Mouse (Mus musculus) layer of hippocampus, postnatal 10 days (tissue): ENCODE data around the gene Zdhhc24. TPM values are rescaled to one million over a fixed set of nuclear protein-coding genes. Genes with fewer than 3 reads are reported as not detected.

Experiments
- total RNA-seq, 2 experiments: library from RNA; stranded (reverse); gene quantifications; 2 replicates each; pipeline ENCODE4 v1.2.3; 2021

Gene Zdhhc24
- total RNA-seq, 2 experiments from 2014 or later, result 23.5 to 26.3 TPM

Other genes starting within 250 kb of the Zdhhc24 start
- 1 to 10 TPM; 2.1 to 2.3 TPM for gene Gm960, start 180.0 kb upstream of the Zdhhc24 start, total RNA-seq
- 100 to 1,000 TPM; 545 to 601 TPM for gene Sptbn2, start 167.5 kb upstream of the Zdhhc24 start, total RNA-seq
- 10 to 100 TPM; 16.6 to 16.8 TPM for gene Rbm4b, start 122.2 kb upstream of the Zdhhc24 start, total RNA-seq
- gene Rbm4, start 84.8 kb upstream of the Zdhhc24 start, total RNA-seq, result 10 to 100 TPM; 68.7 to 71.1 TPM
- 10 to 100 TPM; 20.7 to 22.3 TPM for gene Gm21992, start 67.1 kb upstream of the Zdhhc24 start, total RNA-seq
- gene Rbm14, start 67.0 kb upstream of the Zdhhc24 start, total RNA-seq, result 10 to 100 TPM; 41.2 to 49.4 TPM
- gene Ccs, start 39.3 kb upstream of the Zdhhc24 start, total RNA-seq, result 10 to 100 TPM; 39.4 to 47.5 TPM
- 1 to 10 TPM; 1.9 to 2.6 TPM for gene Ccdc87, start 39.3 kb upstream of the Zdhhc24 start, total RNA-seq
- gene Ctsf, start 23.5 kb upstream of the Zdhhc24 start, total RNA-seq, result 100 to 1,000 TPM in 1 of 2 experiments, 10 to 100 TPM in 1; 95.2 to 102 TPM
- 1 to 10 TPM; 1.9 to 2.1 TPM for gene Actn3, start 759 bp upstream of the Zdhhc24 start, total RNA-seq
- gene Bbs1, start 28.0 kb downstream of the Zdhhc24 start, total RNA-seq, result 10 to 100 TPM; 31.3 to 34.8 TPM
- 10 to 100 TPM; 62.0 to 62.7 TPM for gene Dpp3, start 49.6 kb downstream of the Zdhhc24 start, total RNA-seq
- 10 to 100 TPM; 18.0 to 18.4 TPM for gene Peli3, start 64.5 kb downstream of the Zdhhc24 start, total RNA-seq
- 10 to 100 TPM; 62.7 to 68.8 TPM for gene Mrpl11, start 83.5 kb downstream of the Zdhhc24 start, total RNA-seq
- gene Npas4, start 111.6 kb downstream of the Zdhhc24 start, total RNA-seq, result 1 to 10 TPM; 4.8 to 5.0 TPM
- 10 to 100 TPM; 21.0 to 21.9 TPM for gene Slc29a2, start 145.2 kb downstream of the Zdhhc24 start, total RNA-seq
- 100 to 1,000 TPM; 125 to 126 TPM for gene B4gat1, start 160.2 kb downstream of the Zdhhc24 start, total RNA-seq
- gene AC124502.3, start 160.2 kb downstream of the Zdhhc24 start, total RNA-seq, result 1 to 10 TPM; 3.4 to 6.9 TPM
- gene Brms1, start 162.7 kb downstream of the Zdhhc24 start, total RNA-seq, result 10 to 100 TPM in 1 of 2 experiments, 1 to 10 TPM in 1; 8.7 to 11.9 TPM
- gene Rin1, start 171.8 kb downstream of the Zdhhc24 start, total RNA-seq, result 10 to 100 TPM; 26.4 to 26.6 TPM
- 10 to 100 TPM in 1 of 2 experiments, 1 to 10 TPM in 1; 9.9 to 10.2 TPM for gene Cd248, start 189.4 kb downstream of the Zdhhc24 start, total RNA-seq
- 10 to 100 TPM; 96.6 to 98.0 TPM for gene Tmem151a, start 206.9 kb downstream of the Zdhhc24 start, total RNA-seq
- gene Yif1a, start 209.9 kb downstream of the Zdhhc24 start, total RNA-seq, result 10 to 100 TPM; 24.7 to 29.9 TPM
- 100 to 1,000 TPM; 743 to 783 TPM for gene Cnih2, start 219.9 kb downstream of the Zdhhc24 start, total RNA-seq
- gene Rab1b, start 228.4 kb downstream of the Zdhhc24 start, total RNA-seq, result 100 to 1,000 TPM; 163 to 166 TPM
- gene Klc2, start 239.9 kb downstream of the Zdhhc24 start, total RNA-seq, result 100 to 1,000 TPM; 170 to 176 TPM